Mouse (Mus musculus) spleen, adult 2 months (tissue): ENCODE measurements around the gene Cspg4.

Experiments
- CTCF ChIP-seq: fragments of 200-500 bp; IDR thresholded peaks from 2 replicates; pipeline ENCODE4 v1.5.1; 2011; ENCODE audit warnings: mild to moderate bottlenecking, inconsistent platforms; ENCODE audit not compliant: insufficient read depth, insufficient read length, insufficient replicate concordance; ENCODE audit errors: extremely low read depth
- POLR2A ChIP-seq: fragments of 200-500 bp; IDR thresholded peaks from 2 replicates; pipeline ENCODE4 v1.6.1; 2011; ENCODE audit warnings: low read depth, low read length, inconsistent platforms

GRCm38 (mm10) chr9:56857463-56857862, 7.4 kb upstream of the Cspg4 start:
- no peak for TF ChIP-seq CTCF
- no peak for TF ChIP-seq POLR2A
